Mouse (Mus musculus) neural tube, embryonic 12.5 days (tissue): ENCODE data around the gene Pde11a. TPM values are rescaled to one million over a fixed set of nuclear protein-coding genes. Genes with fewer than 3 reads are reported as not detected.

Experiments
- ATAC-seq: fragments of 200-750 bp; cut with Nextera tagmentation; 2 replicates; pipeline ENCODE4 v1.8.0; 2017; ENCODE audit warnings: low read depth, mild to moderate bottlenecking, moderate TSS enrichment, moderate library complexity; ENCODE audit not compliant: low FRiP score
- H3K27ac ChIP-seq: fragments of 300-500 bp; sonication (generic); 2 replicates; pipeline ENCODE4 v1.5.1; 2016
- H3K27me3 ChIP-seq: fragments of 300-500 bp; sonication (generic); replicated peaks from 2 replicates; pipeline ENCODE4 v1.6.1; 2016; ENCODE audit warnings: mild to moderate bottlenecking
- H3K36me3 ChIP-seq: fragments of 300-500 bp; sonication (generic); 2 replicates; pipeline ENCODE4 v1.6.1; 2016; ENCODE audit warnings: mild to moderate bottlenecking
- H3K4me1 ChIP-seq: fragments of 300-500 bp; sonication (generic); 2 replicates; pipeline ENCODE4 v1.6.1; 2016
- H3K4me2 ChIP-seq: fragments of 300-500 bp; sonication (generic); replicated peaks from 2 replicates; pipeline ENCODE4 v1.6.1; 2016; ENCODE audit warnings: mild to moderate bottlenecking
- H3K4me3 ChIP-seq: fragments of 300-500 bp; sonication (generic); 2 replicates; pipeline ENCODE4 v1.5.1; 2016
- H3K9ac ChIP-seq: fragments of 300-500 bp; sonication (generic); 2 replicates; pipeline ENCODE4 v1.6.1; 2016; ENCODE audit warnings: mild to moderate bottlenecking
- H3K9me3 ChIP-seq: fragments of 300-500 bp; sonication (generic); 2 replicates; pipeline ENCODE4 v1.6.1; 2016; ENCODE audit warnings: mild to moderate bottlenecking
- WGBS: fragments of 180-500 bp; shearing (Covaris S2); methylation state at CpG from one replicate; pipeline ENCODE4 v1.1.7; 2016; 5-methylcytosine and 5-hydroxymethylcytosine counted together
- polyA plus RNA-seq: library from polyadenylated mRNA; unstranded; fragments of >200 nt; fragmentation: Nextera tagmentation; extraction: Ambion mirVana; gene quantifications from 2 replicates; pipeline ENCODE4 v1.2.1, GENCODE M21; 2016

The Pde11a gene
- polyA plus RNA-seq, 1 experiment from 2014 or later, result 0.48 TPM

GRCm38 (mm10) chr2:76016136-76016535, 322.4 kb downstream of the Pde11a start:
- H3K36me3 ChIP-seq, result no peaks in the 10 kb centered on the region

GRCm38 (mm10) chr2:76015460-76015859, 323.1 kb downstream of the Pde11a start:
- Histone ChIP-seq H3K4me3 (no peak overlapping the region), H3K36me3 (no peaks in the 10 kb centered on the region), H3K27ac (no peak overlapping the region), H3K9me3 (no peaks in the 10 kb centered on the region), H3K4me1 (0 out of 2 replicates have a peak, but pooled peaks cover 14% of the 10 kb centered on the region), H3K9ac (no peak overlapping the region), H3K27me3 (no peaks in the 10 kb centered on the region), H3K4me2 (no peak overlapping the region)
- ATAC-seq, result no peak
- 93% methylated on average over 7 of the region's 7 CpGs for WGBS

More at GRCm38 (mm10) chr2:76016136-76016535, 322.4 kb downstream of the Pde11a start:
- Histone ChIP-seq H3K4me2 (no peak overlapping the region), H3K4me1 (0 out of 2 replicates have a peak, but pooled peaks cover 14% of the 10 kb centered on the region), H3K9me3 (no peaks in the 10 kb centered on the region), H3K4me3 (no peak overlapping the region), H3K27me3 (no peaks in the 10 kb centered on the region), H3K27ac (no peak overlapping the region), H3K9ac (no peak overlapping the region)
- 81% methylated on average over 8 of the region's 8 CpGs for WGBS
- ATAC-seq, result no peak

- no peak overlapping the region for H3K27ac ChIP-seq
- no peak overlapping the region for H3K9ac ChIP-seq
- WGBS, result 85% methylated on average over 3 of the region's 3 CpGs
- H3K9me3 ChIP-seq, result no peaks in the 10 kb centered on the region
- H3K4me3 ChIP-seq, result no peak overlapping the region
- H3K4me2 ChIP-seq, result no peak overlapping the region
- H3K4me1 ChIP-seq, result 0 out of 2 replicates have a peak, but pooled peaks cover 14% of the 10 kb centered on the region
- ATAC-seq, result no peak
- H3K36me3 ChIP-seq, result no peaks in the 10 kb centered on the region
- H3K27me3 ChIP-seq, result no peaks in the 10 kb centered on the region
Observed at GRCm38 (mm10) chr2:76014659-76015058, 323.9 kb downstream of the Pde11a start.

DNA sequence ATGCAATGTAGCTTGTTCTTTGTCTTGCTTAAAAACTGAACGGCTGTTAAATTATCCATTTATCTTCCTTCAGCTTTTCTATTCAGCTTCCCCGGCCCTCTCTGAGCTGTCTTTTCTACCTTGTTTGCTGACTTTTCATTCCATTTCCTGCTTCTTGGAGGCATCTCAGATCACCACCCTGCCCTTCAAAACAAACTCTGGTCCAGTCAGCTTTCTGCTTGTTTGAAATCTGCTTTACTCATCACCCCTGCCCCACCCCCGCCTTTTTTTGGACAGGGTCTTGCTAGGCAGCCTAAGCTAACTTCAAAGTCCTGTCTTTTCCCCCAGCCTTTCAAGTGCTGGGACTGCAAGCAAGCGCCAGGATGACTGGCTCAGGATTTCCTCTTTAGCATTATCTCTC, 332.4 kb downstream of the Pde11a start:
- Histone ChIP-seq H3K4me3 (no peak overlapping the region), H3K27ac (no peak overlapping the region), H3K27me3 (no peaks in the 10 kb centered on the region), H3K9me3 (no peaks in the 10 kb centered on the region), H3K9ac (no peak overlapping the region), H3K4me1 (peaks cover 16% of the 10 kb centered on the region), H3K36me3 (no peaks in the 10 kb centered on the region), H3K4me2 (no peak overlapping the region)
- WGBS, result 10% methylated on average over 4 of the region's 4 CpGs
- no peak for ATAC-seq

- Histone ChIP-seq H3K4me2 (no peak overlapping the region), H3K27me3 (no peaks in the 10 kb centered on the region), H3K9me3 (no peaks in the 10 kb centered on the region), H3K9ac (no peak overlapping the region), H3K36me3 (no peaks in the 10 kb centered on the region), H3K27ac (no peak overlapping the region), H3K4me1 (peaks cover 32% of the 10 kb centered on the region), H3K4me3 (no peak overlapping the region)
- WGBS, result 18% methylated on average over 9 of the region's 9 CpGs
- no peak for ATAC-seq
Observed at GRCm38 (mm10) chr2:76002899-76003298, 335.7 kb downstream of the Pde11a start.

DNA sequence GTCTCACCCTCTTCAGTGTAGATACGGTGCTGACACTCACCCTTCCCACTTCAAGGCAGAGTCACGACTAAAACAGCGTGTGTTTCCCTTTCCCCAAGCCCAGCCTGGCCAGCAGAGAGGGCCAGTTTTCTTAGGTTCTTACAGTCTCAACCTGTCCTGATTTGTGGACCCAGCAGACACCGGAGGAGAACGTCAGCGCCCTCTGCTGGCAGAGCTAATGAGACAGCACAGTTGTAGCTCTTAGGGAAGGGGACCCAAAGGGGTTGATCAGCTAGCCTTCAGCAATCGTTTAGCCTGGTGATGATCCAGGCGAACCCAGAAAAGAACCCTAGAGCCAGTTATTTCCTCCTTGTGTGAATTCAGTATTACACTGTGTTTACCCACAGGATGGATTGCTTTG, 337.2 kb downstream of the Pde11a start:
- WGBS, result 49% methylated on average over 8 of the region's 8 CpGs
- Histone ChIP-seq H3K27me3 (no peaks in the 10 kb centered on the region), H3K36me3 (no peaks in the 10 kb centered on the region), H3K27ac (no peak overlapping the region), H3K4me2 (no peak overlapping the region), H3K9me3 (no peaks in the 10 kb centered on the region), H3K4me1 (peaks cover 34% of the 10 kb centered on the region), H3K4me3 (no peak overlapping the region), H3K9ac (no peak overlapping the region)
- no peak for ATAC-seq

DNA sequence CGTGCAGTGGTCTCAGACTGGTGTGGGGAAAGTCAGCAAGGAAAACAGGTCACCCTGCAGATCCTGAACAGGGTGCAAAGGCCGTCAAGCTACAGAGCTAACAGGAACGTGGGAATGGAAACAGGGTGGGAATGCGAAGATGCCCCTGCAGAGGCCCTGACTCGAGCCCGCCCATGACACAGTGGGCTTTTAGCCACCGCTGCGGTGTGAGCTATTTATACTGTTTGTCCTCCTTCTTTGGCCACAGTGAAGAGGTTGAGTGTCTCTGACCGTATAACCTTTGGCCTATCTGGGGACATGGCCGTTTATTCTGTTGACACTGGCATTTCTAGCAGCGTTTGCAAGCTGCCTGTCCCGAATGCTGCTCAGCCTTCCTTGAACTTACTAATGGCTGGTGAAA, 338.9 kb downstream of the Pde11a start:
- Histone ChIP-seq H3K9ac (no peak overlapping the region), H3K4me1 (peaks cover 29% of the 10 kb centered on the region), H3K27ac (no peak overlapping the region), H3K4me2 (no peak overlapping the region), H3K9me3 (no peaks in the 10 kb centered on the region), H3K4me3 (no peak overlapping the region), H3K36me3 (no peaks in the 10 kb centered on the region), H3K27me3 (no peaks in the 10 kb centered on the region)
- ATAC-seq, result no peak
- 15% methylated on average over 12 of the region's 12 CpGs for WGBS

- Histone ChIP-seq H3K36me3 (no peaks in the 10 kb centered on the region), H3K4me2 (no peak overlapping the region), H3K4me3 (no peak overlapping the region), H3K9me3 (no peaks in the 10 kb centered on the region), H3K9ac (no peak overlapping the region), H3K27ac (no peak overlapping the region), H3K27me3 (no peaks in the 10 kb centered on the region), H3K4me1 (peaks cover 29% of the 10 kb centered on the region)
- WGBS, result 30% methylated on average over 8 of the region's 8 CpGs
- ATAC-seq, result no peak
Observed at GRCm38 (mm10) chr2:75998692-75999091, 339.9 kb downstream of the Pde11a start.

- H3K9ac ChIP-seq, result no peak overlapping the region
- no peak overlapping the region for H3K4me2 ChIP-seq
- 50% methylated on average over 12 of the region's 12 CpGs for WGBS
- no peaks in the 10 kb centered on the region for H3K9me3 ChIP-seq
- no peak overlapping the region for H3K4me3 ChIP-seq
- no peak overlapping the region for H3K27ac ChIP-seq
- no peaks in the 10 kb centered on the region for H3K36me3 ChIP-seq
- ATAC-seq, result no peak
- peaks cover 25% of the 10 kb centered on the region for H3K4me1 ChIP-seq
- no peaks in the 10 kb centered on the region for H3K27me3 ChIP-seq
Observed at GRCm38 (mm10) chr2:75997726-75998125, 340.8 kb downstream of the Pde11a start.

DNA sequence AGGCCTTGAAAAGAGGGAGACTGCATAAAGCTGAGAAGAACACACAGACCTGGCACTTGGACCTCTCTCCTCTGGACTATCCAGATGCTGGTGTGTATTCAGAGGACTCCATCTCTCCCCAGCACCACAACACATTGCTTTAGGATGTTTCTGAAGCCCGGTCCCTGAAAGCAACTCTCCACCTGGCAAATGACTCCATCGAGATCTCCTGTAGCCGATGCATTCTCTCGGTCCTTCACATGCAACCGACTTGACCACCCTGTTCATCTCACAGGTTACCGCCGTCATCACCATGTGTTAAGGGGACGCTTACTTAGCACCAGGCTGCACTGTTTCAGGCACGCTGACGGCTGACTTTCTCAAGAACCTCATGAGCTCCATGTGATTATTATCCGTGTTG, 343.7 kb downstream of the Pde11a start:
- H3K27ac ChIP-seq, result no peak overlapping the region
- H3K4me2 ChIP-seq, result no peak overlapping the region
- ATAC-seq, result no peak
- no peak overlapping the region for H3K4me3 ChIP-seq
- WGBS, result 95% methylated on average over 11 of the region's 11 CpGs
- no peaks in the 10 kb centered on the region for H3K27me3 ChIP-seq
- no peaks in the 10 kb centered on the region for H3K36me3 ChIP-seq
- no peaks in the 10 kb centered on the region for H3K9me3 ChIP-seq
- H3K4me1 ChIP-seq, result peaks cover 16% of the 10 kb centered on the region
- no peak overlapping the region for H3K9ac ChIP-seq

DNA sequence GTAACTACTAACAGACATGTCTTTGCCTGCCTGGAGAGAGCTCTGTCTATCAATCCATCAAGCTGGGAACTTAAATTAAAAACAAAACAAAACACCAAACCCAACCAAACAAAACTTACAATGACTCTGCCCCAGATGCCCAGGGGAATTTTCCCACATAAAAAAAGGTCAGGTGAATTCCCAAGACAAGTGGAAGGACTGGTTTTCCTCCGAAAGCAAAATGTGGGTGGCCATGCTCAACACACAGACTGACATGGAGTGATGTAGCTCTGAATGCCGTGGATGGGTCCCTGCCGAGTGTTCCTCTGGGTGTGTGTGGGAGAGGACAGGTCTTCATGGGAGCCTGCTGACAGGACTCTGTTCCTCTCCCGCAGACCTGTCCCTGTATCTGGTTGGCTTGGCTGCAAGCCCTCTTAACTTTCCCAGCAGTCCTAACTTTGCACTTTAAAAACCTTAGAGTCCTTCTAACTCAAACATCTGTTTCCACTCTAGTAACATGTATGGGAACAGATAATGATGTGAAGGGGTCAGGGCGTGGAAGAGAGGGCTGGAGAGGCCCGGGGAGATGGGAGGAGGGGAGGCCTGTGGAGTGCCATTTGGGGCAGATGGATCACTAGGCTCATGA, 346.9 kb downstream of the Pde11a start:
- Histone ChIP-seq H3K4me1 (peaks cover 25% of the 10 kb centered on the region), H3K4me3 (no peak overlapping the region), H3K4me2 (no peak overlapping the region), H3K27me3 (no peaks in the 10 kb centered on the region), H3K9ac (no peak overlapping the region), H3K27ac (no peak overlapping the region), H3K36me3 (no peaks in the 10 kb centered on the region), H3K9me3 (no peaks in the 10 kb centered on the region)
- no peak for ATAC-seq
- 60% methylated on average over 6 of the region's 6 CpGs for WGBS

DNA sequence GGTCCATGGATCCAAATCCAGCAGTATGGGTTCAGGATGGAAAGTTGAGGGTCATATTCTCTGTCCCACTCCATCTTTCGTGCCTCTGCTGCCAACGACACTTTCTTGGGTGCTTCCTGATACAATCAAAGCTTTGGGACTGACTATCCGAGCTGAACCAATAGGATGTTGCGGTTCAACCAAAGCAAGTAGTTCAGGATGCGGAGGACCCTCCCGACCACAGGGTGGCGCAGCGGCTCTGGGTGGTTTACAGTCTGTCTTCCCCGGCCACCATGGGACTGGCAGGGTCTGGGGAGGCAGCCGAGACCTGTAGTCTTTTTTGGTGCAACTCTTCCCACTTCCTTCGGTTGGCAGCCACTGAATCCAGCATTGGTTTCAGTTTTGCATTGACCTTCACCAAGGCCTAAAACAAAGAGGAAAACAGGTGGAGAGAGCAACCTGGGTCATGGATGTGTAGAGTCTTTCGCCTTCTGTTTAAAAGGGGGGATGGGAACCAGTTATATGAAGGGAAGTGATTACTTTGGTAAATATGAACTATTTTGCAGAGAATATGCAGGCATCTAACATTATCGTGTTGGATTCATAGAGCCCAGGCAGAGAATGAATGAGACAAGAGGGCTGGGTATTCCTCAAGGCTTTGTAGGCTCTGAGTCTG, 347.6 kb downstream of the Pde11a start:
- Histone ChIP-seq H3K27me3 (no peaks in the 10 kb centered on the region), H3K36me3 (no peaks in the 10 kb centered on the region), H3K9me3 (no peaks in the 10 kb centered on the region), H3K4me2 (no peak overlapping the region), H3K4me3 (no peak overlapping the region), H3K4me1 (peaks cover 30% of the 10 kb centered on the region), H3K27ac (no peak overlapping the region), H3K9ac (no peak overlapping the region)
- WGBS, result 47% methylated on average over 13 of the region's 13 CpGs
- no peak for ATAC-seq

DNA sequence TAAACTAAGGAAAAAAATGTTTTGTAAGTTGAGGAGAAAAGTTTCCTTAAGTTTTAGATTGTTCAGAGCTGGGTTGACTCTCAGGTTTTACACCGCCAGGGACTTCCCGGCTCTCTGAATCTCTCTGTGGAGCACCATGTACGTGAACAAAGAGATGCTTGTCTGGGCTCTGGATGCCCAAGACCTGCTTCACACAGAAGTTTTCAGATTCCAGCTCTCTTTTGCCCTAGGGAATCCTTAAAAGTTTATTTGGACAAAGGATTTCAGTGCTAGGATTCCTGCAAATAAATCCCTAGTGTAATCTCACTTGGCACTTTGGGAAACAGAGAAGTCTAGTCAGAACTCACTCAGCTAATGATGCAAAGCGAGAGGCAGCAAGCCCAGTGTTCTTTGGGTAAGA, 348.9 kb downstream of the Pde11a start:
- no peaks in the 10 kb centered on the region for H3K9me3 ChIP-seq
- H3K4me2 ChIP-seq, result no peak overlapping the region
- 44% methylated on average over 4 of the region's 4 CpGs for WGBS
- H3K27ac ChIP-seq, result no peak overlapping the region
- no peak for ATAC-seq
- H3K27me3 ChIP-seq, result no peaks in the 10 kb centered on the region
- no peak overlapping the region for H3K9ac ChIP-seq
- H3K4me1 ChIP-seq, result peaks cover 30% of the 10 kb centered on the region
- no peak overlapping the region for H3K4me3 ChIP-seq
- H3K36me3 ChIP-seq, result no peaks in the 10 kb centered on the region
